Mouse (Mus musculus): ENCODE data around the gene Psmb11. TPM values are rescaled to one million over a fixed set of nuclear protein-coding genes. Genes with fewer than 3 reads are reported as not detected.

Psmb11 gene
- total and polyA plus RNA-seq, 3 experiments, result 0.11 TPM; not detected in 2

DNA sequence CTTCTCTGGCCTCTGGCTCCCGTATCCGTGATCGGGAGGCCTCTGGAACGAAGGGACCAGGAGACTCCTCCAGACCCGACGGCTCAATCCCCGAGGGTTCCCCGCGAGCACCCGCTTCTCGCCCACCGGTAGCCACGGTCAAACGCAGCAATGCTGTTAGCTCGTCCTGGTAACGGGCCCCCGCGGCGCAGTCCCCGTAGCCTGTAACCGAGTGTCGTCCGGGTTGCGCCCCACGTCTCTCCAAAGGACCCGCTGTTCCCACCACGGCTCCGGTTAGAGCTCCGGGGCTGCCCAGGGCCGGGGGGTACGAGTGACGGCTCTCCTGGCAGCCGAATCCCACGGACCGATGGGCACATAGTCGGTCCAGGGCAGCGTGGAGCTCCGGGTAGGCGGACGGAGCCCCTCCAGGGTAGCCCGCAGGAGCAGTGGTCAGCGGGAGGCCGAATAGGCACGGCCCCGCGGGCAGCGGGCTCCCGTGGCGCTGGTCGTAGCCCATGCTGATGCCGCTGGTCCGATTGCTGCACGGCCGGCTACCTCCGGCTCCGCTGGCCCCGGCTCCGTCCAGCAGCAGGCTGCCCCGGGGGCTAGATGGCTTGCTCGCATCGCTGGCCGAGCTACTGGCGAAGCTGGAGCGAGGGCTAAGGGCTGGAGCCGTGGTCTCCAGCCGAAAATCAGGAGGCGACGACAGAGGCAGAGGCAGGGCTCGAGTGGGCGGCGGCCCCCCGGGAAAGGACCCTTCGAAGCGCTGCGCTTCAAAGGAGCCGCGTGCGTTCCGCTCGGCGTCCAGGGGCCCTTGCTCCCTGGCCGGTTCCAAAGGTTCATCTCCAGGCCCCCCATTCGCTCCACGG lies 44.8 kb upstream of the Psmb11 start:
- H3K9me3 ChIP-seq (replicated peaks), result peaks cover 28% of the 10 kb centered on the region
- H3K27me3 ChIP-seq (ENCODE audit: insufficient read depth, low read length), result peaks cover 55% of the 10 kb centered on the region
- ATAC-seq (ENCODE audit: extremely low read depth, insufficient number of reproducible peaks, low FRiP score, poor library complexity, severe bottlenecking) (no peak), DNase-seq (ENCODE audit: low spot score) (no peak)
- TF ChIP-seq TAL1 (conservative IDR thresholded peaks at IDR 0.05; ENCODE audit: low read depth, low read length) (no peak), POLR2AphosphoS5 (IDR thresholded peaks at IDR 0.05; ENCODE audit: insufficient replicate concordance, low read depth, low read length) (no peak), CTCF (IDR thresholded peaks at IDR 0.05; ENCODE audit: low read depth, low read length) (no peak), GATA2 (IDR thresholded peaks at IDR 0.05; ENCODE audit: borderline replicate concordance, low read depth, low read length) (no peak), GATA1 (IDR thresholded peaks at IDR 0.05; ENCODE audit: borderline replicate concordance, low read length) (no peak)
- H3K36me3 ChIP-seq (replicated peaks), result no peaks in the 10 kb centered on the region
- peaks cover 52% of the 10 kb centered on the region for H3K4me1 ChIP-seq (ENCODE audit: insufficient read depth, low read depth, low read length)
- peak overlapping the region; percentile 58; the same call in 1 of the 2 replicates for H3K4me3 ChIP-seq (ENCODE audit: low read depth, low read length)

GRCm38 (mm10) chr14:54577089-54577982 lies 43.9 kb upstream of the Psmb11 start, which contains the start of gene Ajuba:
Ajuba (minus strand) TSS chr14:54577558.
- Histone ChIP-seq H3K4me1 (ENCODE audit: insufficient read depth, low read depth, low read length) (peaks cover 46% of the 10 kb centered on the region), H3K27me3 (ENCODE audit: insufficient read depth, low read length) (peaks cover 48% of the 10 kb centered on the region), H3K4me3 (ENCODE audit: low read depth, low read length) (peak within 1 kb of the TSS; percentile 58; the same call in 1 of the 2 replicates), H3K9me3 (replicated peaks) (peaks cover 28% of the 10 kb centered on the region), H3K36me3 (replicated peaks) (peaks cover under 1% of the 10 kb centered on the region)
- DNase-seq (ENCODE audit: low spot score) (no peak), ATAC-seq (ENCODE audit: extremely low read depth, insufficient number of reproducible peaks, low FRiP score, poor library complexity, severe bottlenecking) (no peak)
- TF ChIP-seq TAL1 (conservative IDR thresholded peaks at IDR 0.05; ENCODE audit: low read depth, low read length), result no peak
- TF ChIP-seq POLR2AphosphoS5 (IDR thresholded peaks at IDR 0.05; ENCODE audit: insufficient replicate concordance, low read depth, low read length), result no peak
- TF ChIP-seq GATA2 (IDR thresholded peaks at IDR 0.05; ENCODE audit: borderline replicate concordance, low read depth, low read length), result no peak
- TF ChIP-seq CTCF (IDR thresholded peaks at IDR 0.05; ENCODE audit: low read depth, low read length), result no peak
- TF ChIP-seq GATA1 (IDR thresholded peaks at IDR 0.05; ENCODE audit: borderline replicate concordance, low read length), result no peak

- Histone ChIP-seq H3K9me3 (replicated peaks) (peaks cover 28% of the 10 kb centered on the region), H3K4me3 (ENCODE audit: low read depth, low read length) (peak overlapping the region; percentile 58; the same call in 1 of the 2 replicates), H3K4me1 (ENCODE audit: insufficient read depth, low read depth, low read length) (peaks cover 44% of the 10 kb centered on the region), H3K36me3 (replicated peaks) (peaks cover 7% of the 10 kb centered on the region), H3K27me3 (ENCODE audit: insufficient read depth, low read length) (peaks cover 47% of the 10 kb centered on the region)
- TF ChIP-seq CTCF (IDR thresholded peaks at IDR 0.05; ENCODE audit: low read depth, low read length) (no peak), POLR2AphosphoS5 (IDR thresholded peaks at IDR 0.05; ENCODE audit: insufficient replicate concordance, low read depth, low read length) (no peak), GATA2 (IDR thresholded peaks at IDR 0.05; ENCODE audit: borderline replicate concordance, low read depth, low read length) (no peak), TAL1 (conservative IDR thresholded peaks at IDR 0.05; ENCODE audit: low read depth, low read length) (no peak), GATA1 (IDR thresholded peaks at IDR 0.05; ENCODE audit: borderline replicate concordance, low read length) (no peak)
- DNase-seq (ENCODE audit: low spot score) (no peak), ATAC-seq (ENCODE audit: extremely low read depth, insufficient number of reproducible peaks, low FRiP score, poor library complexity, severe bottlenecking) (no peak)
Observed at GRCm38 (mm10) chr14:54578063-54578462, 43.2 kb upstream of the Psmb11 start.

DNA sequence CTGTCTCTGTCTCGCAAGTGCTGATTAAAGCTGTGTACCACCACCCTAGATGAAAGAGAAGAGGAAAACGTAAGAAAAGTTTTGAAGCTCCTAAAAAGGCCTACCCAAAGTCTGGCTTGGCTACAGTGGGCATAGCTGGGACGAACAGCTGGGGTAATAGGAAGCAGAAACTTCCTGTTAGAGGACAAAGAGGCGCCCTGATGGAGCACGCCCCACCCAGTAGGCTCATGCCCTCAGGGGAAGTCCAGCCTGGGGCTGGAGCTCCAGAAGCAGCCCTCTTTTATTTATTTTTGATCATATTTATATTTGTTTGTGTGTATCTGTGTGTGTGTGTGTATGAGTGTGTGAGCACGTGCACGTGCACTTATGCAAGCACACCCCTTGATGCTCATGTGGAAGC lies 41.6 kb upstream of the Psmb11 start:
- DNase-seq (ENCODE audit: low spot score) (no peak), ATAC-seq (ENCODE audit: extremely low read depth, insufficient number of reproducible peaks, low FRiP score, poor library complexity, severe bottlenecking) (no peak)
- Histone ChIP-seq H3K4me3 (ENCODE audit: low read depth, low read length) (no peak overlapping the region), H3K27me3 (ENCODE audit: insufficient read depth, low read length) (peaks cover 32% of the 10 kb centered on the region), H3K4me1 (ENCODE audit: insufficient read depth, low read depth, low read length) (peaks cover 28% of the 10 kb centered on the region), H3K36me3 (replicated peaks) (peaks cover 21% of the 10 kb centered on the region), H3K9me3 (replicated peaks) (peaks cover 28% of the 10 kb centered on the region)
- TF ChIP-seq GATA1 (IDR thresholded peaks at IDR 0.05; ENCODE audit: borderline replicate concordance, low read length), result no peak
- TF ChIP-seq POLR2AphosphoS5 (IDR thresholded peaks at IDR 0.05; ENCODE audit: insufficient replicate concordance, low read depth, low read length), result no peak
- no peak for TF ChIP-seq TAL1 (conservative IDR thresholded peaks at IDR 0.05; ENCODE audit: low read depth, low read length)

DNA sequence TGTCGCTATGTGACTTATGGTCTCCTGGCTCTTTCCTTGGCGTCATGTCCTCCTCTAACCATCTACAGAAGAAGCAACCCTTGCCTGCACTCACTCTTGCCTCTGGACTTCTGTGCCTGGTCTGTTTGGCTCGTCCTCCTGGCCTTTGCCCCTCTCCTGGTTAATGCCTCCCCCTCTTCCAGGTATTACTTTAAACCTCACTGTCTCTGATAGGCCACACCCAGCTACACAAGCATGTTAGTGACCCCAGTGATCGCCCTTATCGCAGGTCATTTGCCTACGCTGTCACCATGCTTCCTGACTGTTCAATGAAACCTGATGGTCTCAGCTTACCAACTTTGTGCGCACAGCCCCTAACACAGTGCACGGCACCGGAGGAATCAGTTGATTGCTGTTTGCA lies 38.7 kb upstream of the Psmb11 start:
- Histone ChIP-seq H3K36me3 (replicated peaks) (peaks cover 31% of the 10 kb centered on the region), H3K4me1 (ENCODE audit: insufficient read depth, low read depth, low read length) (peaks cover 14% of the 10 kb centered on the region), H3K9me3 (replicated peaks) (peaks cover 4% of the 10 kb centered on the region), H3K4me3 (ENCODE audit: low read depth, low read length) (no peak overlapping the region), H3K27me3 (ENCODE audit: insufficient read depth, low read length) (peaks cover 5% of the 10 kb centered on the region)
- ATAC-seq (ENCODE audit: extremely low read depth, insufficient number of reproducible peaks, low FRiP score, poor library complexity, severe bottlenecking) (no peak), DNase-seq (ENCODE audit: low spot score) (no peak)
- no peak for TF ChIP-seq GATA2 (IDR thresholded peaks at IDR 0.05; ENCODE audit: borderline replicate concordance, low read depth, low read length)

DNA sequence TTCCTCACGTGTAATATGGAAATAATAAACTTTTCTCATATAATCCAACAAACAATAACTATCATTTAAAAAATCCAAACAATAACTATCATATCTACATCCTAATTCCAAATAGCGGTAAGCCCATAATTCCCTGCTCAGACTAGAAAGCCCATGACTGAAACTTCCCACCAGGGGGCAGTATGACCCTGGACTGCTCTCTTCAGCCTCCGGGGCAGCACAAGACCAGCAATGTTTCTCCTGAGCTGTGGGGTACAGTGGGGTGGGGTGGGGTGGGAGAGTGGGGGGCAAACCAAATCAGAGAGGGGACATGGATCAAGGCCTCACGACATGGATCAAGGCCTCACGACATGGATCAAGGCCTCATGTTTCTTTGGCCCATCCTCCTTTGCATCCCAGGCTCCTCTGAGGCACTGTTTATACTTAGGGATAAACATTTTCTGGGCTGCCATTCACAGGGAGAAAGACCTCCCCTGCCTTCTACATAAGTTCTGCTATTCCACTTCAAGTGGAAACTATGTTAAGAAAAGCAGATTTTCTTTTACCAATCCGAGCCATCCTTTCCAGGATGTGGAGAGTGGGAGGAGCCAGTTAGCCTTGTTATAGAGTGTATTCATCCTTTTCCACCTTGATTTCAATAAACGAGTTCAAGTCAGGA lies 37.4 kb upstream of the Psmb11 start:
- no peaks in the 10 kb centered on the region for H3K9me3 ChIP-seq (replicated peaks)
- TF ChIP-seq GATA1 (IDR thresholded peaks at IDR 0.05; ENCODE audit: borderline replicate concordance, low read length) (no peak), CTCF (IDR thresholded peaks at IDR 0.05; ENCODE audit: low read depth, low read length) (0 out of 2 replicates have a peak, but pooled peaks have one; percentile 18)
- no peak overlapping the region for H3K4me3 ChIP-seq (ENCODE audit: low read depth, low read length)
- no peak for DNase-seq (ENCODE audit: low spot score)
- H3K4me1 ChIP-seq (ENCODE audit: insufficient read depth, low read depth, low read length), result peaks cover 6% of the 10 kb centered on the region
- ATAC-seq (ENCODE audit: extremely low read depth, insufficient number of reproducible peaks, low FRiP score, poor library complexity, severe bottlenecking), result no peak
- H3K27me3 ChIP-seq (ENCODE audit: insufficient read depth, low read length), result no peaks in the 10 kb centered on the region
- H3K36me3 ChIP-seq (replicated peaks), result peaks cover 31% of the 10 kb centered on the region
